Mouse (Mus musculus) heart, adult 11 months (tissue): ENCODE data around the gene Fut9.

ENCODE experiments used
- DNase-seq: peaks from one replicate; pipeline ENCODE4 v3.0.0; 2022

Fut9 gene

GRCm38 (mm10) chr4:25799476-25800283 lies at the start of gene Fut9:
Gene Fut9, minus strand, starts transcription at chr4:25800244.
- no peak for DNase-seq

GRCm38 (mm10) chr4:25815783-25816182 lies 15.7 kb upstream of the Fut9 start:
- no peak for DNase-seq

- DNase-seq: no peak
These were observed 13.3 kb upstream of the Fut9 start for GRCm38 (mm10) chr4:25813340-25813739.

GRCm38 (mm10) chr4:25810058-25810457 lies 10.0 kb upstream of the Fut9 start:
- no peak for DNase-seq

- no peak for DNase-seq
These were observed 1.7 kb upstream of the Fut9 start for GRCm38 (mm10) chr4:25801751-25802150.

GRCm38 (mm10) chr4:25800284-25800616 lies 206 bp upstream of the Fut9 start:
- no peak for DNase-seq

GRCm38 (mm10) chr4:25799051-25799475 lies 981 bp downstream of the Fut9 start:
- no peak for DNase-seq

- DNase-seq: no peak
These were observed 1.6 kb downstream of the Fut9 start for GRCm38 (mm10) chr4:25798412-25798811.

GRCm38 (mm10) chr4:25796149-25796548 lies 3.9 kb downstream of the Fut9 start:
- no peak for DNase-seq

GRCm38 (mm10) chr4:25785276-25785675 lies 14.8 kb downstream of the Fut9 start:
- no peak for DNase-seq

GRCm38 (mm10) chr4:25768657-25769056 lies 31.4 kb downstream of the Fut9 start:
- DNase-seq: no peak

GRCm38 (mm10) chr4:25763091-25763490 lies 37.0 kb downstream of the Fut9 start:
- no peak for DNase-seq

GRCm38 (mm10) chr4:25757909-25758548 lies 42.0 kb downstream of the Fut9 start:
- no peak for DNase-seq

GRCm38 (mm10) chr4:25741553-25741952 lies 58.5 kb downstream of the Fut9 start:
- no peak for DNase-seq

- DNase-seq: no peak
These were observed 61.3 kb downstream of the Fut9 start for GRCm38 (mm10) chr4:25738782-25739181.

GRCm38 (mm10) chr4:25721576-25721975 lies 78.5 kb downstream of the Fut9 start:
- DNase-seq: no peak

- DNase-seq: no peak
These were observed 86.1 kb downstream of the Fut9 start for GRCm38 (mm10) chr4:25713907-25714306.

GRCm38 (mm10) chr4:25684976-25685375 lies 115.1 kb downstream of the Fut9 start:
- DNase-seq: no peak

GRCm38 (mm10) chr4:25664196-25664595 lies 135.8 kb downstream of the Fut9 start:
- DNase-seq: no peak

GRCm38 (mm10) chr4:25661204-25661727 lies 138.8 kb downstream of the Fut9 start:
- no peak for DNase-seq

- no peak for DNase-seq
These were observed 141.3 kb downstream of the Fut9 start for GRCm38 (mm10) chr4:25658792-25659191.

- no peak for DNase-seq
These were observed 148.1 kb downstream of the Fut9 start for GRCm38 (mm10) chr4:25651902-25652301.

- DNase-seq: no peak
These were observed 151.9 kb downstream of the Fut9 start for GRCm38 (mm10) chr4:25648107-25648506.

GRCm38 (mm10) chr4:25647593-25647992 lies 152.5 kb downstream of the Fut9 start:
- DNase-seq: no peak
